Mouse (Mus musculus) lung, adult 18-20 months (tissue): ENCODE results near the gene Cblc.

Experiments used
- DNase-seq, 2 experiments: peaks; one replicate each; pipeline ENCODE4 v3.0.0; 2022; ENCODE audit warnings: mixed read lengths in 2 of 2

The Cblc gene

DNA sequence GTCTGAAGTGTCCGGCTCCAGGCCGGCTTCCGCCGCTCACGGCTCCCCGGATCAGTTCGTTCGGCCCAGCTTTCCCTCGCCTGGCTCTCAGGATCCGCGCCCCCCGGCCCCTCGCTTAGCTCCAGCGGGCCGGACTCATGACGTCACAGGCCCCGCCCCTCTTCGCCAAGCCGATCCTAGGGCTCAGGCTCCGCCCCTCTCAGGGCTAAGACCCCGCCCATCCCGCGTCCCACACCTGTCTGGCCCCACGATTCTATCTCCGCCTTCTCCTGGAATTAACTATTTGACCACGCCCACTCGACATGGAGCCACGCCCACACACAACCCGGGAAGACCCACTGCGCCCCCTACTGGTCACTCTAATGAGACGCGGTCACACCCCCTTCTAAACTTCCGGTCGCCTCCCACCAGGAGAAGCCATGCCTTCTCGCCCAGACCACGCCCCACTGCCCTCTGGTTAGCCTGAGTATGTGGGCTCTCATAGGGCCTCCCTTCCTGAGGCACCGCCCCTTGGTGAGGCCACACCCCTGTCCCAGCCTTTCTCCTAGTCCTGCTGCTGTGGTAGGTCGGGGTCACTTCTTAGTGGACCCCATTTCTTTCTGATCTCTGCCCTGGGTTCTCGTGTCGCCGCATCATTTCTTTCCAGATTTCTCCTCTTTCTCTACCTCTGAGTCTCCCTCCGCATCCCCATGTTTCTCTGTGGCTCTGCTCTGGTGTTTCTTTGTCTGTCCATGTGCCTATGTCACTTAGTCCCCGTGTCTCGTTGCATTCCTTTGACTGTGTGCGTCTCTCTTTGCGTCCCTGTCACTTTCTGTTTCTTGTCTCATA, 47.0 kb downstream of the Cblc start:
- DNase-seq, result peak; percentile 98

DNA sequence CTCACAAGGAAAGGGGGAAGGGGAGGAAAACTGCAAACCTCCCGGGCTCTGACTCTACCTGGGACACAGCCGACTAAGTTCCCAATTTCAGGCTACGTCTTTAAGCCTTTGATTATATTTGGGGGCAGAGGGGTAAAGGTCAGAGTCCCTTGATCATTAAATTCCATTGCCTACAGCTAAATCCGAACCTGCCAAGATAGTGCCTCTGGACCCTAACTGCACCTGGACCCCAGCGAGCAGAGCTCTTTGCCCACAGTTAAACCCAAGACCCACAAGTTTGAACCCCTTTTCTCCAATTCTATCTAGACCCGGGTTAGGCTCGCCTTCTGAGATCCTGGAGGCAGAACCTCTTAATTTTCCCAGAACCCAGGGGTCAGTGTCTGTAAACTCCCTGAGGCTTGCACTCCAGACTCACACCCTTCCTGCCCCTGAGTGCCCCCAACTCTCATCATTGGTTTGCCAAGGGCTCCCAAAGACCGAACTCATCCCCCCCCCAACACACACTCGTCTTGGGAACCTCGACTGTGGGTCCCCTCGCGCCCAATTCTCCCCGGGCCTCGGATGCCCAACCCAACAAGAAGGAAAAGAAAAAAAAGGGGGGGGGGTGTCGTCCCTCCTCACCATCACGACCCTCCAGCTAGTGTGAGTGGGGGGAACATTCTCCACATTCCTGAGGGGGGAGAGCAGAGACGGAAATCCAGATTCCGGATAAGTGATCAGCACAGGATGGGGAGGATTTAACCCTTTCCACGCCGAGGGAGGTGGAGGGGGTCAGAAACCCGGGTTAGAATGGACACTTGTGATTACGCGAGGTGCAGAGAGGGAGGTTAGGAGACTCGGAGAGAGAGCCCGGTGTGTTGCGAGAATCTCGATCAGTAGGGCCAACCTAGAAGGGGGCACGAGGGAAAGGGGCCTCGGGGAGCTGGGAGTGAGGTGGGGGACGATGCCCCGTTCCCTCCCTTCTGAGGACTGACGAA, 48.1 kb downstream of the Cblc start:
- peak in 1 of 2 experiments; percentile 40 for DNase-seq

DNA sequence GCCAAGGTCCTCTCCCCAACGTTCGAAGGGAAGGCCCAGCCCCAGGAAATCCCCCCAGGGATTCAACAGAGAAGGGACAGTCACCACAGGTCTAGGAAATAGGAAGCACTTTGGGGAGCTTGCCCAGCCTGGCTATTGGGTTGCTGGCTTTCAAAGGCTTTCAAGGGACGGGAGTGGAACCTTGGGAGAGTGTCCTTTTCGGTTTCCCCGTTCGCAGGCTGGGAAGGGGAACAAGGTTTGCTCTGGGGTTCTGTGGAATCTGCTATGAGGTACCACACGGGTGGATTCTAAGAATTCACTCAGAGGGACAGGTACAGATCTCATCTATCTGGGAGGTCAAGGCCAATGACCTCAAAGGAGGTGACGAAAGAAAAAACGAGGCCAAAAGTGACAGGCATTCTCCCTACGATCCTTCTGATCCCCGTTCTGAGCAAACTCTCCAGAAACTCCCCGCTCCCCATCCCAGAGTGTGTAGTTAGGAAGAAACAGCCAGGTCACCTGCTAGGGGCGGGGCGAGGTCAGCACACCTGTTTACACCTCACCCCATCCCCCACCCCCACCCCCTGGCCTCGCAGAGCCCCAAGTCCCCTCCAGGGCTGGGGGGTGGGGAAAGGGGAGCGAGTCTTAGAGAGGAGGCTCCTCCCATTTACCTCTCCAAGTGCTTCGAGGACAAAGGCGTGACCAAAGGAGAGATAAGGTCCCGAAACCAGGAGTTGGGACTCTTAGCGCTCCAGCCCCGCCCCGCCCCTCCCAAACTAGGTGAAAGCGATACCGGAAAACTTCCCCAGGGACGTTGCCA, 49.0 kb downstream of the Cblc start:
- DNase-seq, result peak; percentile 87 to 91

DNA sequence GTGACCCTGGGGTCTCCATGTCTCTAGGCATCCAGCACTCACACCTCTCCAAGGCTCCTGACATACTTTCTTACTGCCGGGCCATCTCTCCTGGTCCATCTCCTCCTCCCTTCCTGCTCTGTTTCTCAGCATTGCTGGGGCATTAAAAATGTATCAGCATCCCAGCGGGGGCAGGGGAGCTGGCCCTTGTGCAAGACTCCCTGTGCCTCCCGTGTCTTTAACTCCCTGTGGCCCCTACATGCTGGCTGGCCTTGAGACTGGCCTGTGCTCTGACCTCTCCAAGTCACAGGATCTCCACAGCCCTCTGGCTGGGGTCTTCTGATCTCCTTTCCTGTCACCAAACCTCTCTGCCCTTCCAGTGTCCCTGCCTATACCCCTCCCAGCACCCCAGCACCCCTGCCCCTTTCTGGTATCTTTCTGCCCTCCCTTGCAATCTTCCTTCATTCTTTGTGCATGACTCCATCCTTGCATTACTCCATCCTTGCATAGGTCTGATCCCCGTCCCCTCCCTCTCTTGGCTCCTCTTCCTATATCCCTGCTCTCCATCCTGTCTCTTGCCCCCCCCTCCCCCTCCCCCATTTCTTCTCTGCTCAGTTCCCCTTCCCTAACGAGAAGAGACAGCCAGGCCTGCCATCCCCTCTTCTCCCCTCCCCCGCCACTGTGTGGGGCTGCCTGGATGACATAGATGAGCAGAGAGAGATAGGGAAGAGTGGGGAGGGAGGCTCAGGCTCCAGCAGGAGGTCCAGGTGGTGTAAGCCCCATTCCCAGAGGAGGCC, 50.0 kb downstream of the Cblc start:
- DNase-seq, result no peak

DNA sequence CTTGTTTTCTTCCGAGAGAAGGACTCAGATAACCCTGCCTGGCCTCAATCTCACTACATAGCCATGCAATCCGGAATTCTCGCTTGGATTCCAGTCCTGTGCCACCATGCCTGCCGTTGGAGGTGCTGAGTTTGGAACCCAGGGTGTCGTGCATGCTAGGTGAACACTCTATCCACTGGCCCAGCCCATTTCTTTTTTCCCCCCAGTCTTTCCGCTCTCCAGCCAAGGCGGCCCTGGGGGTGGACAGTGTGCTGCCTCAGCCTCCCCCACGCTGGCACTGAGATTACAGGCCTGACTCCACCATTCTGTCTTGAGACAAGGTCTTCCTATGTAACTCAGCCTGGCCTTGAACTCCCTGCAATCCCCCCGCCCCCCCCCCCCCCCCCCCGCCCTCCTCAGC, 50.6 kb downstream of the Cblc start:
- no peak for DNase-seq

DNA sequence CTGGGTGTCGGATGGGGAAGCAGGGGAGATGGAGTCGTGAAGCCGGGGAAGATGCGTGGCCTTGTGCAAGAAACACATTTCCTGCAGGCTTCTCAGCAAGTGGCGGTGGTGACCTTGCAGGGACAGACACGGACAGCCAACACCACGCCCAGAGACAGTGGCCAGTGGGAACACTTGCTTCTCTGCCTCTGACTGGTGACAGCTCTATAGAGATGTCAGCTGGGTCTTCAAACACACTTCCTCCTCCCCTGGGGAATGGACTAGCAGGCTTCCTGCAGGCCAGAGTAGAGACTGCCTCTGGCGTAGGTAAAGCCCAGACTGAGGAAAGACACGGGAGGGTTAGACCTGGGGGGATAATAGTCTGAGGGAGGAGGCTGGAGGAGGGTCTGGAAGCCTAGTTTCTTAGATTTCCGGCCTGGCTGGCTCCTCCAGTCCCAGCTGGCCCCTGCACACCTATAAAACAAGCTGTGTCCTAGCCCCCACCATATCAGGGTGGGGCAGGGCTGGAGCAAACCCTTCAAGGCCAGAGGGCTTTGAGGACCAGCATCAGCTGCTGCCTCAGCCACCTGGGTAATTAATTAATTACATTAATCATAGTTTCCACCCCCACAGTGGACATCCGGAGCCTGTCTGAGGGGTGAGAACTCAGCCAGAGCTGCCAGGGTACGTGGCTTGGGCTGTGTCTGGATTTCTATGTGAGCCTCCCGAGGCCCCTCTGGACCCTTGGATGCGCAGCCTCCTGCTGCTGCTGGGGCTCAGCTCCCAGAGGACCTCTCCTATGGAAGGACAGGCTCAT, 51.8 kb downstream of the Cblc start:
- DNase-seq, result peak in 1 of 2 experiments; percentile 22

DNA sequence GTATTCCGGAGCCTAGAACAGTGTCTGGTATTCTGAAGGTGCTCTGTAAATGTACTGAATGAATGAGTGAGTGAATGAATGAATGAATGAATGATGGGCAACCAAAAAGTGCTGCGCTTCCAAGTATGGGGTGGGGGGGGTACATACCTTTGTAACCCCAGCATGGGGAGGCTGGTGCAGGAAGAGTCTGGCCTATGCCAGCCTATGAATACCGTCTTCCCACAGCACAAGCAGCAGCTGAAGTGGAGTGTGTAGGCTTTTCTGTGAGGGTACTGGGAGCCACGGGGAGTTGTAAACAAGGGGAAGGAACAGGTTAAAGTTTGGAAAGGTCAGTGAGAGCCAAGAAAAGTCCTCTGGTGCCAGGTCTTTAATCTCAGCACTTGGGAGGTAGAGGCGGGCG, 52.8 kb downstream of the Cblc start:
- no peak for DNase-seq

DNA sequence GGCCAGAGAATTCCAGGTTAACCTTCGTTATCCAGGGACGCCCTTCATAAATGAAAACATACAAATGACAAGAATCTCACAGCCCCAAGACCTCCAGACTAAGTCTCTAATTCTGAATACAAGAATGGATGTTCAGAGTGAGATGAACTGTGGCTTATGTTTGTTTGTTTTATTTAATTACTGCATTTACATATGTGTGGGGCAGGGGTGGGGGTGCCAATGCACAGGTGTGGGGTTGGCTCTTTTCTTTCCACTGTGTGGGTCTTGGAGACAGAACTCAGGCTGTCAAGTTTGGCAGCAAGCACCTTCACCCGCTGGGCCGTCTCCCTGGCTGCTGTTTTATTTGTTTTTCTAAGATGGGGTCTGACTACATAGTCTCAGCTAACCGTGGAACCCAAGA, 54.1 kb downstream of the Cblc start:
- DNase-seq, result no peak

DNA sequence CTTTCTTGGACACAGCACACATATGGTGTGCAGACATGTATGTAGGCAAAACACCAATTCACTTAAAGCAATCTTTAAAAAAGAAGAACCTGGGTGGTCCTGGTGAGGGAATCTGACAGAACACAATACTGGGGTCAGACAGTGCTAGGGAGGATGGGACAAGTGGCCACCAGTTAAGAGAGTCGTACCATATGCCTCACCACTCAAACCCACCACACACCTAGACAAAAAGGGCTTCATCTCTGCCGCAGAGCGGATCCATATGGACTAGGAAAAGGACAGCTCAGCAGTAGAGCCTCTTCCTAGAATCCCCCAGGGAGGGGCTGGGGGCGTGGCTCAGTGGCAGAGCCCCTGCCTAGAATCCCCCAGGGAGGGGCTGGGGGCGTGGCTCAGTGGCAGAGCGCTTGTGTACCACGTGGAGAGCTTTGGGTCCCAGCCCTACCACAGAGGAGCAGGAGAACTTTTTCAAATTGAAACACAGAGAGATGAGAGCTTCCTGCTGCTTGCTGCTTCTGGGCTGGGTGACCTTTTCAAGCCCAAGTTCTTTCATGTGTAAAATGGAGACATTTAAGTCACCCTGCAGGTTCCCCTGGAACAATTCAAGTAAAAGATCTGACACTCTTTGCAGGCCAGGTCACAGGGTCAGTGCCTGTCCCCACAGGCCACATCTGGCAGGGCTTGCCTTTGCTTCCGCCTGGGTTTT, 55.1 kb downstream of the Cblc start:
- no peak for DNase-seq

DNA sequence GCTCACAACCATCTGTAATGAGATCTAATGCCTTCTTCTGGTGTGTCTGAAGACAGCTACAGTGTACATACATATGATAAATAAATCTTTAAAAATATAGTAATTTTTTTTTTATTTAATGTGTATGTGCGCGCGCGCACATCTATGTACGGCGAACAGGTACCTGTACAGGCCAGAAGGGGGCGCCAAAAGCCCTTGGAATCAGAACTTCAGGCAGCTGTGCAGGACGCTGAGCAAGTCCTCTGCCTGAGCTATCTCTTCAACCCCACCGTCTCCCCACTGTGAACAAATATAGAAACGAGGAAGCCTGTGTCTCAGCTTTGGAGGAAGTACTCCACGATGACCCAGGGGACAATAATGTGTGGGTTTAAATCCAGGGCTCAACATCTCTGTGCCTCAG, 56.3 kb downstream of the Cblc start:
- peak in 1 of 2 experiments; percentile 45 for DNase-seq

DNA sequence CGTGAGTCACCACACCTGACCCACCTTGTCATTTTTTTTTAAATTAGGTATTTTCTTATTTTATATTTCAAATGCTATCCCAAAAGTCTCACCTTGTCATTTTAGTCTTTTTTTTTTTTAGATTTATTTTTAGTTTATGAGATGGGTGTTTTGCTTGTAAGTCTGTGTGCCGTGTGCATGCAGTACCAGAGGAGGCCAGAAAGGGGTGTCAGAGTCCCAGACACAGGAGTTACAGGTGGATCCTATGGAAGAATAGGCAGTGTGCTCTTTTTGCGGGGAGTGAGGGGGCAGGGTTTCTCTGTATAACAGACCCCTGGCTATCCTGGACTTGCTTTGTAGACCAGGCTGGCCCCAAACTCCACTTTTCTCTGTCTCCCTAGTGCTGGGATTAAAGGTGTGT, 57.8 kb downstream of the Cblc start:
- no peak for DNase-seq

DNA sequence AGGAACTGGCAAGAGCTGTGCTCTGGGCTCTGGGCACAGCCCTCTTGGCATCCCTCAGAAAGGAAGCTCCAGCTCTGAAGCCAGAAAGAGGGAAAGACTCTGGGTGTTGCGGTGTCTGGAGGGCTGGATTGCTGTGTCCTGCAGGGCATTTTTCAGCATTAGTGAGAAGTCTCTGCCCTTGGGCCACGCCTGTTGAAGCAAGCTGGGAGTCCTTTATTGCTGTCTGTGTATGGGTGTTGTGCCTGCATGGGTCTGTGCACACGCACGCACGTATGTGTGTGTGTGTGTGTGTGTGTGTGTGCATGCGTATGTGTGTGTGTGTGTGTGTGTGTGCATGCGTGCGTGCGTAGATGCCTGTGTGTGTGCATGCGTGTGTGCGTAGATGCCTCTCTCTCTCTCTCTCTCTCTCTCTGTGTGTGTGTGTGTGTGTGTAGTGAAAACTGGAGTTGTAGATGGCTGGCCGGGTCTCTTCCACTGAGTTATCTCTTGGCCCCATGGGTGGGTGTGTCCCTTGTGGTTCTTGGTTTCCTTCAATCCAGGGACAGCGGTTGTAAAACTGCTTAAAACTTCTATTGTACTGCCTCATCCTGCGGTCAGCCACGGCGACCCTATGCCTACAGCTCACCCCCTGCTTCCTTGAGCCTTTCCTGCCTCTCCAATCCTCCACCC, 60.1 kb downstream of the Cblc start:
- DNase-seq, result no peak

DNA sequence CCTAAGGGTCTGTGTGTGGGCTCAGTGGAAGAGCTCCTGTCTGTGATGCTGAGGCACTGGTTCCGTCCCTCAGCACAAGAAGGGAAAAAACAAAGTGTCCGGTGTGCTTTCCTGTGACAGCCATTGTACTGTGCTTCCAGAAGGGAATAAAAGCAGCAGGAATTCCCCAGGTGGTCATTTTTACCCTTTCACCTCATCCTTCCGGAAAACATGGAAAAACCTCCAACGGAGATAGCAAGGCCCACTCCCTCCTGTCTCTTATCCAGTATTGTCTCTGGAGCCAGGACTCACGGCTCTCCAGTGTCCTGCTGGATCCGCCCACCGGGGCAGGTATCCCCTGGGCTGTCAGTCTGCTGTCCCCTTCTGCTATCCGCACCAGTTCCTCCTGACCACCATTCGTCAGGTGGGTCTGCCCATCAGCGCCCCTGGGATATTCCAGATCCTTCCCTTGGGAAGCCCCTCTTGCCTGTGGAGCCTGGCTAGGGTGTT, 62.4 kb downstream of the Cblc start:
- DNase-seq, result no peak
